Mouse (Mus musculus): ENCODE measurements at regions not wholly inside any gene's neighbourhood (a gene's known extent, or its start where the extent isn't known, plus 50 kb on each side); places are given as distances from the start of the nearest gene placed in this dataset.

- no peaks in the 10 kb centered on the region for H3K27me3 ChIP-seq (ENCODE audit: control insufficient read depth, insufficient read depth, low read length)
- WGBS, result 89% methylated on average over 4 of the region's 4 CpGs
- no peaks in the 10 kb centered on the region for H3K9me3 ChIP-seq (replicated peaks; ENCODE audit: control insufficient read depth, low read length)
- ATAC-seq (ENCODE audit: insufficient read depth, low read depth) (no peak), DNase-seq (ENCODE audit: low spot score) (no peak)
- H3K9ac ChIP-seq (replicated peaks; ENCODE audit: low read depth, low read length), result no peak overlapping the region
- no peak overlapping the region for H3K4me2 ChIP-seq (ENCODE audit: low read depth, low read length)
- H3K4me1 ChIP-seq (ENCODE audit: control insufficient read depth, insufficient read depth), result no peaks in the 10 kb centered on the region
- TF ChIP-seq EP300 (IDR thresholded peaks at IDR 0.05; ENCODE audit: low read depth) (no peak), CTCF (IDR thresholded peaks at IDR 0.05; ENCODE audit: low read depth) (no peak)
- H3K27ac ChIP-seq (ENCODE audit: low read depth), result no peak overlapping the region
- H3K4me3 ChIP-seq (ENCODE audit: low read depth, low read length), result no peak overlapping the region
- H3K36me3 ChIP-seq (replicated peaks; ENCODE audit: control insufficient read depth, insufficient read depth, low read length), result no peaks in the 10 kb centered on the region
Measured at GRCm38 (mm10) chr16:24225897-24226296, 167.4 kb upstream of the Lpp start.

DNA sequence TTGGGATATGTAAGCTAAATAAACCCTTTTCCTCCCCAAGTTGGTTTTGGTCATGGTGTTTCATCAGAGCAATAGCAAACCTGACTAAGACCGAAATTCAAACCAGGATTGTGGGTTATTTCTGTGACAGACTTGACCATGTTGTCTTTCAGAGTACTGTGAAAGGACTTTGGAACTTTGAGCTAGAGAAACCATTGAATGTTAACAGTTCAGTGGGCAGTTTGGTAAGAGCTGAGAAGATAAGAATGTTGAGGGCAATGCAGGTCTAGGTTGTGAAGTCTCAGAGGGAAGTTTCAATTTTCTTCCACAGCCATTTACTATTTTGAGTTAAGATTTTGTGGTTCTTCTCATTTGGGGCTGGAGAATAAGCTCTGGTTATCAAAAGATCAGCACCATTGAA is 168.2 kb upstream of the Lpp start:
- H3K4me1 ChIP-seq (ENCODE audit: control insufficient read depth, insufficient read depth), result no peaks in the 10 kb centered on the region
- H3K9me3 ChIP-seq (replicated peaks; ENCODE audit: control insufficient read depth, low read length), result no peaks in the 10 kb centered on the region
- DNase-seq (ENCODE audit: low spot score) (no peak), ATAC-seq (ENCODE audit: insufficient read depth, low read depth) (no peak)
- no peak overlapping the region for H3K27ac ChIP-seq (ENCODE audit: low read depth)
- 83% methylated on average over 1 of the region's 1 CpGs for WGBS
- H3K36me3 ChIP-seq (replicated peaks; ENCODE audit: control insufficient read depth, insufficient read depth, low read length), result no peaks in the 10 kb centered on the region
- no peak overlapping the region for H3K4me2 ChIP-seq (ENCODE audit: low read depth, low read length)
- TF ChIP-seq EP300 (IDR thresholded peaks at IDR 0.05; ENCODE audit: low read depth), result no peak
- TF ChIP-seq CTCF (IDR thresholded peaks at IDR 0.05; ENCODE audit: low read depth), result no peak
- no peak overlapping the region for H3K4me3 ChIP-seq (ENCODE audit: low read depth, low read length)
- no peak overlapping the region for H3K9ac ChIP-seq (replicated peaks; ENCODE audit: low read depth, low read length)
- H3K27me3 ChIP-seq (ENCODE audit: control insufficient read depth, insufficient read depth, low read length), result no peaks in the 10 kb centered on the region

DNA sequence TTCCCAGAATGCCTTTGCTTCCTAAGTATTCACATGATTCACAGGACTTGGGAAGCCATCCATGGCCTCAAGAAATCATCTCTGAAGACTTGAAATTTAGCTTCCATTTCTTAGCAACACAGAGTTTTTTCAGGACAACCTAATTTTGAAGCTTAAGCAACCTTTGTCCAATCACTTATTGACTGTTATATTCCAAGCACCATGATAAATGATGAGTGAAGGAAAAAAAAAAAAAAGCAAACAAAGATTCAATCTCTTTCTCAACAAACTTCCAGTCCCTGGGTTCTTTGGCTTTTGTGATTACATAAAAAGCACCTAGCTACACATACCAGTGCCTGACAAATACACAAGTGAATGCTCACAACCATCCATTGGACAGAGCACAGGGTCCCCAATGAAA is 169.4 kb upstream of the Lpp start:
- H3K4me1 ChIP-seq (ENCODE audit: control insufficient read depth, insufficient read depth), result no peaks in the 10 kb centered on the region
- ATAC-seq (ENCODE audit: insufficient read depth, low read depth) (no peak), DNase-seq (ENCODE audit: low spot score) (no peak)
- no peak overlapping the region for H3K4me3 ChIP-seq (ENCODE audit: low read depth, low read length)
- TF ChIP-seq EP300 (IDR thresholded peaks at IDR 0.05; ENCODE audit: low read depth) (no peak), CTCF (IDR thresholded peaks at IDR 0.05; ENCODE audit: low read depth) (no peak)
- H3K36me3 ChIP-seq (replicated peaks; ENCODE audit: control insufficient read depth, insufficient read depth, low read length), result no peaks in the 10 kb centered on the region
- no peaks in the 10 kb centered on the region for H3K27me3 ChIP-seq (ENCODE audit: control insufficient read depth, insufficient read depth, low read length)
- no peak overlapping the region for H3K4me2 ChIP-seq (ENCODE audit: low read depth, low read length)
- no peak overlapping the region for H3K27ac ChIP-seq (ENCODE audit: low read depth)
- no peaks in the 10 kb centered on the region for H3K9me3 ChIP-seq (replicated peaks; ENCODE audit: control insufficient read depth, low read length)
- H3K9ac ChIP-seq (replicated peaks; ENCODE audit: low read depth, low read length), result no peak overlapping the region

DNA sequence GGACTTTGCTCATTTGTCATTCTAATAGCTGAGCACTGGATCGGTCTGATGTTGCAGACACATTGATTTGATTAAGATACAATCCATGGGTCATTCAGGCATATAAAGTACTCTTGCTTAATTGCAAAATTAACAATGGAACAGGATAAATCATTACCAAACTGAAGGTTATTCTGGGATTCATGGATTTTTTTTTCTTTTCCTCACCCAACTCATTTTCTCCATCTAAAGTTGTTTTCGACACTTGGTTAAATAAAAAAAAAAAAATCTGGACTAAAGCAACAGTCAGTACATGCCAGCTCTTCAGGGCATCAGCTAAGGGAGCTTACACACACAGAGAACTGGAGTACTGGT is 169.8 kb upstream of the Lpp start:
- TF ChIP-seq CTCF (IDR thresholded peaks at IDR 0.05; ENCODE audit: low read depth), result no peak
- TF ChIP-seq EP300 (IDR thresholded peaks at IDR 0.05; ENCODE audit: low read depth), result no peak
- Histone ChIP-seq H3K9me3 (replicated peaks; ENCODE audit: control insufficient read depth, low read length) (no peaks in the 10 kb centered on the region), H3K27me3 (ENCODE audit: control insufficient read depth, insufficient read depth, low read length) (no peaks in the 10 kb centered on the region), H3K4me2 (ENCODE audit: low read depth, low read length) (no peak overlapping the region), H3K9ac (replicated peaks; ENCODE audit: low read depth, low read length) (no peak overlapping the region), H3K27ac (ENCODE audit: low read depth) (no peak overlapping the region; the same call in 1 of the 2 replicates), H3K4me1 (ENCODE audit: control insufficient read depth, insufficient read depth) (no peaks in the 10 kb centered on the region), H3K36me3 (replicated peaks; ENCODE audit: control insufficient read depth, insufficient read depth, low read length) (no peaks in the 10 kb centered on the region), H3K4me3 (ENCODE audit: low read depth, low read length) (no peak overlapping the region)
- ATAC-seq (ENCODE audit: insufficient read depth, low read depth) (no peak), DNase-seq (ENCODE audit: low spot score) (no peak)
- 90% methylated on average over 2 of the region's 2 CpGs for WGBS

- no peak for ATAC-seq (ENCODE audit: insufficient read depth, low read depth)
- WGBS, result 69% methylated on average over 5 of the region's 5 CpGs
Measured at GRCm38 (mm10) chr16:24222759-24223526, 170.4 kb upstream of the Lpp start.

GRCm38 (mm10) chr16:24221992-24222391 is 171.3 kb upstream of the Lpp start:
- no peak overlapping the region for H3K4me2 ChIP-seq (ENCODE audit: low read depth, low read length)
- no peak overlapping the region; the same call in 1 of the 2 replicates for H3K27ac ChIP-seq (ENCODE audit: low read depth)
- no peaks in the 10 kb centered on the region for H3K4me1 ChIP-seq (ENCODE audit: control insufficient read depth, insufficient read depth)
- no peaks in the 10 kb centered on the region for H3K9me3 ChIP-seq (replicated peaks; ENCODE audit: control insufficient read depth, low read length)
- H3K27me3 ChIP-seq (ENCODE audit: control insufficient read depth, insufficient read depth, low read length), result no peaks in the 10 kb centered on the region
- WGBS, result 74% methylated on average over 3 of the region's 3 CpGs
- H3K4me3 ChIP-seq (ENCODE audit: low read depth, low read length), result no peak overlapping the region
- H3K9ac ChIP-seq (replicated peaks; ENCODE audit: low read depth, low read length), result no peak overlapping the region
- no peaks in the 10 kb centered on the region for H3K36me3 ChIP-seq (replicated peaks; ENCODE audit: control insufficient read depth, insufficient read depth, low read length)
- TF ChIP-seq EP300 (IDR thresholded peaks at IDR 0.05; ENCODE audit: low read depth) (no peak), CTCF (IDR thresholded peaks at IDR 0.05; ENCODE audit: low read depth) (no peak)
- ATAC-seq (ENCODE audit: insufficient read depth, low read depth) (no peak), DNase-seq (ENCODE audit: low spot score) (no peak)

More at GRCm38 (mm10) chr16:24222759-24223526, 170.4 kb upstream of the Lpp start:
- DNase-seq (ENCODE audit: low spot score), result no peak
- Histone ChIP-seq H3K4me3 (ENCODE audit: low read depth, low read length) (no peak overlapping the region), H3K4me2 (ENCODE audit: low read depth, low read length) (no peak overlapping the region), H3K4me1 (ENCODE audit: control insufficient read depth, insufficient read depth) (no peaks in the 10 kb centered on the region), H3K9ac (replicated peaks; ENCODE audit: low read depth, low read length) (no peak overlapping the region), H3K27ac (ENCODE audit: low read depth) (no peak overlapping the region; the same call in 1 of the 2 replicates), H3K9me3 (replicated peaks; ENCODE audit: control insufficient read depth, low read length) (no peaks in the 10 kb centered on the region), H3K27me3 (ENCODE audit: control insufficient read depth, insufficient read depth, low read length) (no peaks in the 10 kb centered on the region), H3K36me3 (replicated peaks; ENCODE audit: control insufficient read depth, insufficient read depth, low read length) (no peaks in the 10 kb centered on the region)
- TF ChIP-seq EP300 (IDR thresholded peaks at IDR 0.05; ENCODE audit: low read depth), result no peak
- no peak for TF ChIP-seq CTCF (IDR thresholded peaks at IDR 0.05; ENCODE audit: low read depth)

All from heart, postnatal 0 days (tissue).